In the genomic region with DNA sequence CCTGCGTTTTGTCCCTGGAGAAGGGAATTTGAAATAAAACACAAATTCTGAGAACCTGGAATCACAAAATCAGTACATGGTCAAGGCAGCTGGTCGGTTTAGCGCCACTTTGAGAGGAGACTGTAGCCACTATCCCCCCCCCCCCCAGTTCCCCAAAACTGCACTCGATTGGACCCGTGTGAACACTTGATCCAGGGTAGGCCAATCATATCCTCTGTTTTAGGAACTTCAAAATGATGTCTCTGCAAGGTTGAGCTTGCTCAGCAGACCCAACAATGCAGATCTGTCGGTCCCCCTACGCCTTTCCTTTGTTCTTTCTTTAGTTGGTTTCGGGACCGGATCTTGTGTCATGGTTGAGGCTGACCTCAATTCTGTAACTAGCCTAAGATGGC, we compare ENCODE assay signal across 12 mouse cellular contexts. TPM values are rescaled to one million over a fixed set of nuclear protein-coding genes. Genes with fewer than 3 reads are reported as not detected.
DNase-seq lines count a peak whose midpoint lies in the region; ATAC-seq and TF ChIP-seq lines count a peak whose summit lies in the region.
"Had no signal": no experiment of that assay in that cellular context is flagged by ENCODE, and none has a peak within 500 bp of the region (broad histone marks: within the 10 kb centered on the region; RNA-seq: fewer than 3 reads in every experiment).

No protein-coding gene starts in this region.

- no peak for DNase-seq in kidney, postnatal 0 days (ENCODE audit: low spot score)
- no peak for DNase-seq in kidney, postnatal 10 days
- no peak for DNase-seq in limb, embryonic 10.5 days (ENCODE audit: low spot score)
- no peak for DNase-seq in embryo, embryonic 10 days (ENCODE audit: low spot score)
- DNase-seq: cerebellum, adult 11 months had no signal

- 0 out of 2 replicates have a peak, but pooled peaks cover 2% of the 10 kb centered on the region for H3K4me1 ChIP-seq in kidney, postnatal 0 days (replicated peaks; ENCODE audit: insufficient read depth, low read length)
- H3K4me1 ChIP-seq in embryonic facial prominence, embryonic 13.5 days = peaks cover 34% of the 10 kb centered on the region
- H3K4me1 ChIP-seq in limb, embryonic 10.5 days = peaks cover 39% of the 10 kb centered on the region
- H3K4me1 ChIP-seq in stomach, embryonic 16.5 days (ENCODE audit: control insufficient read depth, insufficient read depth, low read length) = peaks cover 13% of the 10 kb centered on the region
- H3K4me1 ChIP-seq: liver, embryonic 15.5 days had no signal

- no peaks in the 10 kb centered on the region for H3K36me3 ChIP-seq in kidney, postnatal 0 days (ENCODE audit: insufficient read depth, low read length)
- no peaks in the 10 kb centered on the region for H3K36me3 ChIP-seq in embryonic facial prominence, embryonic 13.5 days
- no peaks in the 10 kb centered on the region for H3K36me3 ChIP-seq in limb, embryonic 10.5 days
- no peaks in the 10 kb centered on the region for H3K36me3 ChIP-seq in stomach, embryonic 16.5 days (ENCODE audit: control insufficient read depth, insufficient read depth, low read length)
- H3K36me3 ChIP-seq: forebrain, embryonic 12.5 days; hindbrain, embryonic 13.5 days; liver, embryonic 15.5 days had no signal

- no peak overlapping the region for H3K4me3 ChIP-seq in kidney, postnatal 0 days (replicated peaks; ENCODE audit: low read depth, low read length)
- no peak overlapping the region for H3K4me3 ChIP-seq in embryonic facial prominence, embryonic 13.5 days
- 0 out of 2 replicates have a peak overlapping the region, but pooled peaks have one; percentile 8 for H3K4me3 ChIP-seq in limb, embryonic 10.5 days
- no peak overlapping the region for H3K4me3 ChIP-seq in stomach, embryonic 16.5 days (replicated peaks; ENCODE audit: low read length)
- H3K4me3 ChIP-seq: forebrain, embryonic 12.5 days; hindbrain, embryonic 13.5 days; liver, embryonic 15.5 days; megakaryocyte, embryonic 14.5 days had no signal

- no peaks in the 10 kb centered on the region for H3K27me3 ChIP-seq in kidney, postnatal 0 days (ENCODE audit: insufficient read depth, low read length)
- no peaks in the 10 kb centered on the region for H3K27me3 ChIP-seq in embryonic facial prominence, embryonic 13.5 days
- H3K27me3 ChIP-seq in limb, embryonic 10.5 days (ENCODE audit: low read depth, poor library complexity, severe bottlenecking) = no peaks in the 10 kb centered on the region
- no peaks in the 10 kb centered on the region for H3K27me3 ChIP-seq in stomach, embryonic 16.5 days (ENCODE audit: control insufficient read depth, insufficient read depth, low read length)
- H3K27me3 ChIP-seq: forebrain, embryonic 12.5 days; hindbrain, embryonic 13.5 days; liver, embryonic 15.5 days had no signal

- TF ChIP-seq CTCF in kidney, postnatal 0 days (IDR thresholded peaks at IDR 0.05; ENCODE audit: low read depth) = no peak

- WGBS in kidney, postnatal 0 days = 69% methylated on average over 9 of the region's 9 CpGs
- 78% methylated on average over 9 of the region's 9 CpGs for WGBS in embryonic facial prominence, embryonic 13.5 days
- 84% methylated on average over 9 of the region's 9 CpGs for WGBS in limb, embryonic 10.5 days
- WGBS in stomach, embryonic 16.5 days = 72% methylated on average over 9 of the region's 9 CpGs

- no peaks in the 10 kb centered on the region for H3K9me3 ChIP-seq in kidney, postnatal 0 days (replicated peaks; ENCODE audit: low read length)
- no peaks in the 10 kb centered on the region for H3K9me3 ChIP-seq in embryonic facial prominence, embryonic 13.5 days
- no peaks in the 10 kb centered on the region for H3K9me3 ChIP-seq in limb, embryonic 10.5 days (replicated peaks)
- no peaks in the 10 kb centered on the region for H3K9me3 ChIP-seq in stomach, embryonic 16.5 days (replicated peaks; ENCODE audit: control insufficient read depth, low read length)
- H3K9me3 ChIP-seq: forebrain, embryonic 12.5 days; hindbrain, embryonic 13.5 days; liver, embryonic 15.5 days had no signal

- ATAC-seq in kidney, postnatal 0 days (replicated peaks; ENCODE audit: low FRiP score, low read depth) = peak; percentile 22; the same call in 1 of the 2 replicates
- no peak for ATAC-seq in embryonic facial prominence, embryonic 13.5 days (ENCODE audit: insufficient number of reproducible peaks, insufficient read depth, low FRiP score, low TSS enrichment, low read depth)
- ATAC-seq in stomach, embryonic 16.5 days (ENCODE audit: insufficient read depth, low FRiP score) = peak; percentile 11; the same call in 1 of the 2 replicates
- no peak for ATAC-seq in CD4-positive, CD25-positive, alpha-beta regulatory T cell, adult 4 months

- no peak overlapping the region for H3K4me2 ChIP-seq in kidney, postnatal 0 days (ENCODE audit: low read length)
- H3K4me2 ChIP-seq in embryonic facial prominence, embryonic 13.5 days = no peak overlapping the region
- no peak overlapping the region for H3K4me2 ChIP-seq in stomach, embryonic 16.5 days (ENCODE audit: low read depth, low read length)
- H3K4me2 ChIP-seq: forebrain, embryonic 12.5 days; hindbrain, embryonic 13.5 days; liver, embryonic 15.5 days had no signal

- H3K9ac ChIP-seq in kidney, postnatal 0 days (ENCODE audit: low read depth, low read length) = no peak overlapping the region
- H3K9ac ChIP-seq in embryonic facial prominence, embryonic 13.5 days = no peak overlapping the region
- H3K9ac ChIP-seq in stomach, embryonic 16.5 days (ENCODE audit: low read length) = no peak overlapping the region
- H3K9ac ChIP-seq: forebrain, embryonic 12.5 days; hindbrain, embryonic 13.5 days; liver, embryonic 15.5 days had no signal

- H3K27ac ChIP-seq in kidney, postnatal 0 days = peak overlapping the region; percentile 64; the same call in 1 of the 2 replicates
- peak overlapping the region; percentile 79 for H3K27ac ChIP-seq in embryonic facial prominence, embryonic 13.5 days
- H3K27ac ChIP-seq in limb, embryonic 10.5 days = peak overlapping the region; percentile 88
- H3K27ac ChIP-seq in stomach, embryonic 16.5 days (ENCODE audit: low read length) = peak overlapping the region; percentile 82
- H3K27ac ChIP-seq: forebrain, embryonic 12.5 days; hindbrain, embryonic 13.5 days; liver, embryonic 15.5 days had no signal

RNA-seq across cellular contexts. Expression of gene Slc44a3, which starts 57.3 kb away (rescaled TPM):
- 16.9 and 18.2 TPM in 2 replicates for polyA plus RNA-seq in kidney, postnatal 0 days (2015; fragmentation: Nextera tagmentation; extraction: Ambion mirVana)
- 2.3 and 4.2 TPM in 2 replicates for polyA plus RNA-seq in embryonic facial prominence, embryonic 13.5 days (2015; fragmentation: Nextera tagmentation; extraction: Ambion mirVana)
- 0.23 and 0.53 TPM in 2 replicates for polyA plus RNA-seq in limb, embryonic 10.5 days (2016; fragmentation: Nextera tagmentation; extraction: Ambion mirVana)
- polyA plus RNA-seq in stomach, embryonic 16.5 days (2015; fragmentation: Nextera tagmentation; extraction: Ambion mirVana) = 41.5 and 49.4 TPM in 2 replicates
- polyA plus RNA-seq in CD4-positive, CD25-positive, alpha-beta regulatory T cell, adult 4 months (2017; shearing (Covaris generic)) = not detected

Comparison
In these comparisons a context has a peak if more than half of its experiments do, and no peak if none do; other contexts are left out.
1. ATAC-seq: peak in kidney, postnatal 0 days (single experiment) and stomach, embryonic 16.5 days (single experiment); none in embryonic facial prominence, embryonic 13.5 days (single experiment) and CD4-positive, CD25-positive, alpha-beta regulatory T cell, adult 4 months (single experiment).
2. Peak in every context shown above with its lines, with median percentiles within 50 percentile points of each other: H3K27ac ChIP-seq.